Comparison of ENCODE assay signal across 17 mouse cellular contexts in genomic region chrX:99632211-99632775, GRCm38 (mm10).
DNase-seq lines count a peak whose midpoint lies in the region; ATAC-seq and TF ChIP-seq lines count a peak whose summit lies in the region.
"Had no signal": no experiment of that assay in that cellular context is flagged by ENCODE, and none has a peak within 500 bp of the region (broad histone marks: within the 10 kb centered on the region; RNA-seq: fewer than 3 reads in every experiment).

No protein-coding gene starts in this region.

- TF ChIP-seq CTCF in hindbrain, postnatal 0 days (IDR thresholded peaks at IDR 0.05; ENCODE audit: low read depth) = no peak

- no peaks in the 10 kb centered on the region for H3K36me3 ChIP-seq in hindbrain, postnatal 0 days (ENCODE audit: insufficient read depth, low read length)
- no peaks in the 10 kb centered on the region for H3K36me3 ChIP-seq in hindbrain, embryonic 12.5 days
- H3K36me3 ChIP-seq: embryonic facial prominence, embryonic 12.5 days; G1E; limb, embryonic 15.5 days; lung, embryonic 15.5 days had no signal

- H3K27me3 ChIP-seq in hindbrain, postnatal 0 days (ENCODE audit: insufficient read depth, low read length) = no peaks in the 10 kb centered on the region
- H3K27me3 ChIP-seq in hindbrain, embryonic 12.5 days = peaks cover 51% of the 10 kb centered on the region

- H3K4me2 ChIP-seq in hindbrain, postnatal 0 days (ENCODE audit: low read depth, low read length) = no peak overlapping the region
- H3K4me2 ChIP-seq in hindbrain, embryonic 12.5 days (replicated peaks) = no peak overlapping the region
- H3K4me2 ChIP-seq: embryonic facial prominence, embryonic 12.5 days; limb, embryonic 15.5 days; lung, embryonic 15.5 days; midbrain, embryonic 11.5 days had no signal

- no peak for ATAC-seq in hindbrain, postnatal 0 days
- no peak for ATAC-seq in hindbrain, embryonic 12.5 days (ENCODE audit: low FRiP score)

- H3K4me1 ChIP-seq in hindbrain, postnatal 0 days (ENCODE audit: insufficient read depth, low read length) = no peaks in the 10 kb centered on the region
- H3K4me1 ChIP-seq in hindbrain, embryonic 12.5 days = no peaks in the 10 kb centered on the region
- H3K4me1 ChIP-seq: embryonic facial prominence, embryonic 12.5 days; limb, embryonic 15.5 days; lung, embryonic 15.5 days had no signal

- no peaks in the 10 kb centered on the region for H3K9me3 ChIP-seq in hindbrain, postnatal 0 days (ENCODE audit: low read length)
- H3K9me3 ChIP-seq in hindbrain, embryonic 12.5 days (replicated peaks) = no peaks in the 10 kb centered on the region
- H3K9me3 ChIP-seq: embryonic facial prominence, embryonic 12.5 days; G1E; limb, embryonic 15.5 days; lung, embryonic 15.5 days had no signal

- H3K9ac ChIP-seq in hindbrain, postnatal 0 days (replicated peaks; ENCODE audit: low read length) = no peak overlapping the region
- H3K9ac ChIP-seq in hindbrain, embryonic 12.5 days = no peak overlapping the region
- H3K9ac ChIP-seq: embryonic facial prominence, embryonic 12.5 days; limb, embryonic 15.5 days; lung, embryonic 15.5 days had no signal

- peak; percentile 20 for DNase-seq in hindbrain, postnatal 0 days (ENCODE audit: low spot score)
- DNase-seq in ES-CJ7 (ENCODE audit: low read depth, low spot score) = peak; percentile 28
- peak; percentile 54 for DNase-seq in adrenal gland, postnatal 14 days
- DNase-seq in kidney, postnatal 25 days = peak; percentile 75 to 84
- no peak for DNase-seq in right cerebral cortex, postnatal 36 days (ENCODE audit: low spot score in 2 of 2)
- no peak for DNase-seq in urinary bladder, postnatal 10 days (ENCODE audit: low spot score)
- no peak for DNase-seq in yolk sac, embryonic 10.5 days (ENCODE audit: low spot score)
- DNase-seq: B cell, adult 2 months; cerebellum, postnatal 25 days; heart, adult 18-20 months; heart, postnatal 10 days had no signal

- H3K4me3 ChIP-seq in hindbrain, postnatal 0 days (ENCODE audit: low read length) = no peak overlapping the region
- no peak overlapping the region for H3K4me3 ChIP-seq in hindbrain, embryonic 12.5 days
- H3K4me3 ChIP-seq: embryonic facial prominence, embryonic 12.5 days; limb, embryonic 15.5 days; lung, embryonic 15.5 days had no signal

- WGBS in hindbrain, postnatal 0 days = 38% methylated on average over 2 of the region's 2 CpGs
- 75% methylated on average over 2 of the region's 2 CpGs for WGBS in hindbrain, embryonic 12.5 days

- H3K27ac ChIP-seq in hindbrain, postnatal 0 days = no peak overlapping the region
- H3K27ac ChIP-seq in hindbrain, embryonic 12.5 days = no peak overlapping the region
- H3K27ac ChIP-seq: embryonic facial prominence, embryonic 12.5 days; limb, embryonic 15.5 days; lung, embryonic 15.5 days had no signal

Comparison
In these comparisons a context has a peak if more than half of its experiments do, and no peak if none do; other contexts are left out.
1. DNase-seq: peak in hindbrain, postnatal 0 days (single experiment), ES-CJ7 (single experiment), adrenal gland, postnatal 14 days (single experiment) and kidney, postnatal 25 days (2 of 2); none in right cerebral cortex, postnatal 36 days (0 of 2), urinary bladder, postnatal 10 days (single experiment) and yolk sac, embryonic 10.5 days (single experiment).